Mouse (Mus musculus) induced T-regulatory cell, adult 2 months (primary cell): Measurements from ENCODE around the gene Gm7903.
"Not testable (repeated sequence)": the region's sequence is repeated elsewhere in the genome, so short reads cannot be mapped to it uniquely, and the experiment has no call there.

Experiments used
- DNase-seq: peaks from one replicate; pipeline ENCODE4 v3.0.0-alpha.2; 2012; ENCODE audit warnings: low read depth

Gm7903 gene

GRCm38 (mm10) chrX:135433535-135433934, at the start of gene Gm7903:
TSS of gene Gm7903 (plus strand) at chrX:135433835.
- DNase-seq, result not testable (repeated sequence)

- DNase-seq, result not testable (repeated sequence)
Observed at GRCm38 (mm10) chrX:135403578-135403977, 30.1 kb upstream of the Gm7903 start.

GRCm38 (mm10) chrX:135421203-135421602, 12.4 kb upstream of the Gm7903 start:
- not testable (repeated sequence) for DNase-seq

GRCm38 (mm10) chrX:135421824-135422223, 11.8 kb upstream of the Gm7903 start:
- not testable (repeated sequence) for DNase-seq

GRCm38 (mm10) chrX:135422473-135422872, 11.2 kb upstream of the Gm7903 start:
- not testable (repeated sequence) for DNase-seq

- DNase-seq, result not testable (repeated sequence)
Observed at GRCm38 (mm10) chrX:135464160-135464559, 30.5 kb downstream of the Gm7903 start.

- not testable (repeated sequence) for DNase-seq
Observed at GRCm38 (mm10) chrX:135481902-135482301, 48.3 kb downstream of the Gm7903 start.

GRCm38 (mm10) chrX:135483183-135483582, 49.5 kb downstream of the Gm7903 start:
- not testable (repeated sequence) for DNase-seq
